Mouse (Mus musculus) forebrain, embryonic 13.5 days (tissue): ENCODE results near the gene Csf2rb. TPM values are rescaled to one million over a fixed set of nuclear protein-coding genes. Genes with fewer than 3 reads are reported as not detected.
"Not testable (repeated sequence)": the region's sequence is repeated elsewhere in the genome, so short reads cannot be mapped to it uniquely, and the experiment has no call there.

Source experiments
- ATAC-seq: fragments of 200-750 bp; cut with Nextera tagmentation; 2 replicates; pipeline ENCODE4 v1.8.0; 2017
- H3K27ac ChIP-seq: fragments of 300-500 bp; sonication (generic); 2 replicates; pipeline ENCODE4 v1.5.1; 2015; ENCODE audit warnings: inconsistent platforms, mild to moderate bottlenecking, moderate library complexity
- H3K27me3 ChIP-seq: fragments of 300-500 bp; sonication (generic); 2 replicates; pipeline ENCODE4 v1.6.1; 2015; ENCODE audit warnings: mild to moderate bottlenecking, inconsistent platforms
- H3K36me3 ChIP-seq: fragments of 300-500 bp; sonication (generic); 2 replicates; pipeline ENCODE4 v1.6.1; 2015; ENCODE audit warnings: mild to moderate bottlenecking, inconsistent platforms; ENCODE audit not compliant: poor library complexity, severe bottlenecking
- H3K4me1 ChIP-seq: fragments of 300-500 bp; sonication (generic); 2 replicates; pipeline ENCODE4 v1.6.1; 2015; ENCODE audit warnings: inconsistent platforms
- H3K4me2 ChIP-seq: fragments of 300-500 bp; sonication (generic); 2 replicates; pipeline ENCODE4 v1.6.1; 2015; ENCODE audit warnings: inconsistent platforms, mild to moderate bottlenecking, moderate library complexity
- H3K4me3 ChIP-seq: fragments of 300-500 bp; sonication (generic); 2 replicates; pipeline ENCODE4 v1.5.1; 2015; ENCODE audit warnings: mild to moderate bottlenecking, inconsistent platforms
- H3K9ac ChIP-seq: fragments of 300-500 bp; sonication (generic); 2 replicates; pipeline ENCODE4 v1.6.1; 2015; ENCODE audit warnings: mild to moderate bottlenecking, inconsistent platforms
- H3K9me3 ChIP-seq: fragments of 300-500 bp; sonication (generic); replicated peaks from 2 replicates; pipeline ENCODE4 v1.6.1; 2016; ENCODE audit warnings: inconsistent platforms
- WGBS: fragments of 180-500 bp; shearing (Covaris S2); methylation state at CpG from one replicate; pipeline ENCODE4 v1.1.7; 2015; 5-methylcytosine and 5-hydroxymethylcytosine counted together
- polyA plus RNA-seq: library from polyadenylated mRNA; unstranded; fragments of >200 nt; fragmentation: Nextera tagmentation; extraction: Ambion mirVana; gene quantifications from 2 replicates; pipeline ENCODE4 v1.2.1, GENCODE M21; 2015

Gene Csf2rb
- polyA plus RNA-seq, 1 experiment from 2014 or later, result 0.43 TPM

- H3K4me1 ChIP-seq, result no peaks in the 10 kb centered on the region
- no peak overlapping the region for H3K4me3 ChIP-seq
- no peak overlapping the region for H3K4me2 ChIP-seq
- H3K27me3 ChIP-seq, result no peaks in the 10 kb centered on the region
- no peak overlapping the region for H3K27ac ChIP-seq
- no peaks in the 10 kb centered on the region for H3K9me3 ChIP-seq
- 38% methylated on average over 5 of the region's 5 CpGs for WGBS
- H3K36me3 ChIP-seq, result no peaks in the 10 kb centered on the region
- no peak overlapping the region for H3K9ac ChIP-seq
- no peak for ATAC-seq
Observed at GRCm38 (mm10) chr15:78309865-78310264, 15.7 kb upstream of the Csf2rb start.

GRCm38 (mm10) chr15:78310971-78311370 lies 14.6 kb upstream of the Csf2rb start:
- H3K4me3 ChIP-seq, result no peak overlapping the region
- H3K27me3 ChIP-seq, result no peaks in the 10 kb centered on the region
- no peaks in the 10 kb centered on the region for H3K36me3 ChIP-seq
- H3K9me3 ChIP-seq, result no peaks in the 10 kb centered on the region
- H3K27ac ChIP-seq, result no peak overlapping the region
- H3K9ac ChIP-seq, result no peak overlapping the region
- H3K4me1 ChIP-seq, result no peaks in the 10 kb centered on the region
- WGBS, result 75% methylated on average over 4 of the region's 4 CpGs
- ATAC-seq, result no peak
- no peak overlapping the region for H3K4me2 ChIP-seq

- H3K9me3 ChIP-seq, H3K36me3 ChIP-seq, H3K4me3 ChIP-seq, H3K4me2 ChIP-seq, H3K27ac ChIP-seq, ATAC-seq, H3K4me1 ChIP-seq, H3K27me3 ChIP-seq, H3K9ac ChIP-seq: not testable (repeated sequence)
- 82% methylated on average over 4 of the region's 4 CpGs for WGBS
Observed at GRCm38 (mm10) chr15:78312421-78313233, 12.9 kb upstream of the Csf2rb start.

GRCm38 (mm10) chr15:78313659-78314058 lies 11.9 kb upstream of the Csf2rb start:
- H3K9ac ChIP-seq, ATAC-seq, H3K4me3 ChIP-seq, H3K36me3 ChIP-seq, H3K4me2 ChIP-seq, H3K27me3 ChIP-seq, H3K9me3 ChIP-seq, H3K4me1 ChIP-seq, H3K27ac ChIP-seq: not testable (repeated sequence)
- 85% methylated on average over 5 of the region's 5 CpGs for WGBS

GRCm38 (mm10) chr15:78318338-78319171 lies 7.0 kb upstream of the Csf2rb start:
- H3K4me3 ChIP-seq, ATAC-seq, H3K4me2 ChIP-seq, H3K27me3 ChIP-seq, H3K9ac ChIP-seq, H3K4me1 ChIP-seq, H3K27ac ChIP-seq, H3K36me3 ChIP-seq, H3K9me3 ChIP-seq: not testable (repeated sequence)
- WGBS, result 90% methylated on average over 2 of the region's 2 CpGs

- WGBS, result 25% methylated on average over 5 of the region's 5 CpGs
- no peaks in the 10 kb centered on the region for H3K9me3 ChIP-seq
- no peak overlapping the region for H3K4me2 ChIP-seq
- no peak overlapping the region for H3K27ac ChIP-seq
- no peaks in the 10 kb centered on the region for H3K27me3 ChIP-seq
- H3K9ac ChIP-seq, result no peak overlapping the region
- ATAC-seq, result no peak
- no peaks in the 10 kb centered on the region for H3K4me1 ChIP-seq
- H3K4me3 ChIP-seq, result no peak overlapping the region
- no peaks in the 10 kb centered on the region for H3K36me3 ChIP-seq
Observed at GRCm38 (mm10) chr15:78320825-78321496, 4.6 kb upstream of the Csf2rb start.

GRCm38 (mm10) chr15:78323366-78323765 lies 2.2 kb upstream of the Csf2rb start:
- WGBS, result 66% methylated on average over 1 of the region's 1 CpGs
- Histone ChIP-seq H3K27ac (no peak overlapping the region), H3K4me3 (no peak overlapping the region), H3K27me3 (no peaks in the 10 kb centered on the region), H3K9ac (no peak overlapping the region), H3K36me3 (no peaks in the 10 kb centered on the region), H3K9me3 (no peaks in the 10 kb centered on the region), H3K4me2 (no peak overlapping the region), H3K4me1 (peaks cover under 1% of the 10 kb centered on the region; the same call in 1 of the 2 replicates)
- no peak for ATAC-seq

GRCm38 (mm10) chr15:78324294-78324693 lies 1.3 kb upstream of the Csf2rb start:
- no peak overlapping the region for H3K27ac ChIP-seq
- WGBS, result 83% methylated on average over 2 of the region's 2 CpGs
- H3K27me3 ChIP-seq, result no peaks in the 10 kb centered on the region
- no peak overlapping the region for H3K4me3 ChIP-seq
- no peaks in the 10 kb centered on the region for H3K36me3 ChIP-seq
- H3K4me2 ChIP-seq, result no peak overlapping the region
- H3K9me3 ChIP-seq, result no peaks in the 10 kb centered on the region
- H3K9ac ChIP-seq, result no peak overlapping the region
- ATAC-seq, result no peak
- H3K4me1 ChIP-seq, result peaks cover 4% of the 10 kb centered on the region; the same call in 1 of the 2 replicates

- Histone ChIP-seq H3K9me3 (no peaks in the 10 kb centered on the region), H3K27me3 (no peaks in the 10 kb centered on the region), H3K4me3 (no peak overlapping the region), H3K9ac (no peak overlapping the region), H3K4me2 (no peak overlapping the region), H3K36me3 (no peaks in the 10 kb centered on the region), H3K27ac (no peak overlapping the region), H3K4me1 (peaks cover 4% of the 10 kb centered on the region; the same call in 1 of the 2 replicates)
- 94% methylated on average over 10 of the region's 10 CpGs for whole genome bisulfite sequencing
- no peak for ATAC-seq
Observed at GRCm38 (mm10) chr15:78326747-78327146, 1.2 kb downstream of the Csf2rb start.

- H3K4me2 ChIP-seq, H3K4me1 ChIP-seq, H3K27me3 ChIP-seq, H3K36me3 ChIP-seq, ATAC-seq, H3K27ac ChIP-seq, H3K9me3 ChIP-seq, H3K9ac ChIP-seq, H3K4me3 ChIP-seq: not testable (repeated sequence)
- 83% methylated on average over 6 of the region's 6 CpGs for WGBS
Observed at GRCm38 (mm10) chr15:78327753-78328341, 2.3 kb downstream of the Csf2rb start.

GRCm38 (mm10) chr15:78328520-78329097 lies 3.1 kb downstream of the Csf2rb start:
- H3K27me3 ChIP-seq, result no peaks in the 10 kb centered on the region
- H3K4me2 ChIP-seq, result no peak overlapping the region
- no peaks in the 10 kb centered on the region for H3K36me3 ChIP-seq
- 61% methylated on average over 3 of the region's 3 CpGs for WGBS
- peaks cover 4% of the 10 kb centered on the region; the same call in 1 of the 2 replicates for H3K4me1 ChIP-seq
- H3K27ac ChIP-seq, result no peak overlapping the region
- H3K9me3 ChIP-seq, result no peaks in the 10 kb centered on the region
- ATAC-seq, result no peak
- no peak overlapping the region for H3K4me3 ChIP-seq
- H3K9ac ChIP-seq, result no peak overlapping the region
